Mouse (Mus musculus): ENCODE measurements around the gene Wnt16. TPM values are rescaled to one million over a fixed set of nuclear protein-coding genes. Genes with fewer than 3 reads are reported as not detected.
"Not testable (repeated sequence)": the region's sequence is repeated elsewhere in the genome, so short reads cannot be mapped to it uniquely, and the experiment has no call there.

Wnt16 gene
- polyA plus RNA-seq (2011; ENCODE audit: insufficient read depth, insufficient read length, low replicate concordance, missing spikeins), result not detected in 2 replicates

GRCm38 (mm10) chr6:22288004-22288736 is at the start of gene Wnt16:
Gene Wnt16 (plus strand): TSS chr6:22288227.
- TF ChIP-seq CTCF (IDR thresholded peaks at IDR 0.05; ENCODE audit: control insufficient read depth, insufficient read depth, low read length), result no peak
- TF ChIP-seq POLR2A (IDR thresholded peaks at IDR 0.05; ENCODE audit: borderline replicate concordance, control insufficient read depth, low read depth, low read length), result no peak
- Histone ChIP-seq H3K4me3 (replicated peaks; ENCODE audit: control insufficient read depth, low read depth, low read length) (no peak within 1 kb of the TSS), H3K27ac (ENCODE audit: control insufficient read depth, insufficient read depth, low read depth, low read length, poor library complexity) (no peak within 1 kb of the TSS), H3K4me1 (ENCODE audit: control insufficient read depth, insufficient read depth, low read length) (no peaks in the 10 kb centered on the region)
- 12% methylated on average over 20 of the region's 20 CpGs for WGBS

- WGBS, result 78% methylated on average over 8 of the region's 8 CpGs
- TF ChIP-seq POLR2A (IDR thresholded peaks at IDR 0.05; ENCODE audit: borderline replicate concordance, control insufficient read depth, low read depth, low read length) (no peak), CTCF (IDR thresholded peaks at IDR 0.05; ENCODE audit: control insufficient read depth, insufficient read depth, low read length) (no peak)
Measured at GRCm38 (mm10) chr6:22243321-22243720, 44.7 kb upstream of the Wnt16 start.

GRCm38 (mm10) chr6:22246696-22247095 is 41.3 kb upstream of the Wnt16 start:
- Histone ChIP-seq H3K4me3 (replicated peaks; ENCODE audit: control insufficient read depth, low read depth, low read length) (no peak overlapping the region), H3K27ac (ENCODE audit: control insufficient read depth, insufficient read depth, low read depth, low read length, poor library complexity) (no peak overlapping the region), H3K4me1 (ENCODE audit: control insufficient read depth, insufficient read depth, low read length) (no peaks in the 10 kb centered on the region)
- TF ChIP-seq CTCF (IDR thresholded peaks at IDR 0.05; ENCODE audit: control insufficient read depth, insufficient read depth, low read length), result no peak
- WGBS, result 90% methylated on average over 2 of the region's 2 CpGs

More at GRCm38 (mm10) chr6:22243321-22243720, 44.7 kb upstream of the Wnt16 start:
- Histone ChIP-seq H3K4me3 (replicated peaks; ENCODE audit: control insufficient read depth, low read depth, low read length) (no peak overlapping the region), H3K27ac (ENCODE audit: control insufficient read depth, insufficient read depth, low read depth, low read length, poor library complexity) (no peak overlapping the region), H3K4me1 (ENCODE audit: control insufficient read depth, insufficient read depth, low read length) (no peaks in the 10 kb centered on the region)

- 74% methylated on average over 4 of the region's 4 CpGs for whole genome bisulfite sequencing
- H3K27ac ChIP-seq (ENCODE audit: control insufficient read depth, insufficient read depth, low read depth, low read length, poor library complexity), result no peak overlapping the region
- TF ChIP-seq POLR2A (IDR thresholded peaks at IDR 0.05; ENCODE audit: borderline replicate concordance, control insufficient read depth, low read depth, low read length), result no peak
- TF ChIP-seq CTCF (IDR thresholded peaks at IDR 0.05; ENCODE audit: control insufficient read depth, insufficient read depth, low read length), result no peak
- no peaks in the 10 kb centered on the region for H3K4me1 ChIP-seq (ENCODE audit: control insufficient read depth, insufficient read depth, low read length)
- H3K4me3 ChIP-seq (replicated peaks; ENCODE audit: control insufficient read depth, low read depth, low read length), result no peak overlapping the region
Measured at GRCm38 (mm10) chr6:22258784-22259183, 29.2 kb upstream of the Wnt16 start.

GRCm38 (mm10) chr6:22262519-22262918 is 25.5 kb upstream of the Wnt16 start:
- TF ChIP-seq POLR2A (IDR thresholded peaks at IDR 0.05; ENCODE audit: borderline replicate concordance, control insufficient read depth, low read depth, low read length), result no peak
- no peak for TF ChIP-seq CTCF (IDR thresholded peaks at IDR 0.05; ENCODE audit: control insufficient read depth, insufficient read depth, low read length)
- Histone ChIP-seq H3K4me1 (ENCODE audit: control insufficient read depth, insufficient read depth, low read length) (no peaks in the 10 kb centered on the region), H3K27ac (ENCODE audit: control insufficient read depth, insufficient read depth, low read depth, low read length, poor library complexity) (no peak overlapping the region), H3K4me3 (replicated peaks; ENCODE audit: control insufficient read depth, low read depth, low read length) (no peak overlapping the region)
- WGBS, result 76% methylated on average over 4 of the region's 4 CpGs

- WGBS, result 85% methylated on average over 8 of the region's 8 CpGs
- not testable (repeated sequence) for H3K27ac ChIP-seq (ENCODE audit: control insufficient read depth, insufficient read depth, low read depth, low read length, poor library complexity); H3K4me1 ChIP-seq (ENCODE audit: control insufficient read depth, insufficient read depth, low read length); H3K4me3 ChIP-seq (replicated peaks; ENCODE audit: control insufficient read depth, low read depth, low read length)
Measured at GRCm38 (mm10) chr6:22264094-22264493, 23.9 kb upstream of the Wnt16 start.

GRCm38 (mm10) chr6:22266018-22266417 is 22.0 kb upstream of the Wnt16 start:
- Histone ChIP-seq H3K27ac (ENCODE audit: control insufficient read depth, insufficient read depth, low read depth, low read length, poor library complexity) (no peak overlapping the region), H3K4me3 (replicated peaks; ENCODE audit: control insufficient read depth, low read depth, low read length) (no peak overlapping the region), H3K4me1 (ENCODE audit: control insufficient read depth, insufficient read depth, low read length) (no peaks in the 10 kb centered on the region)
- no peak for TF ChIP-seq CTCF (IDR thresholded peaks at IDR 0.05; ENCODE audit: control insufficient read depth, insufficient read depth, low read length)
- 71% methylated on average over 4 of the region's 4 CpGs for WGBS

- TF ChIP-seq POLR2A (IDR thresholded peaks at IDR 0.05; ENCODE audit: borderline replicate concordance, control insufficient read depth, low read depth, low read length), result no peak
- no peak for TF ChIP-seq CTCF (IDR thresholded peaks at IDR 0.05; ENCODE audit: control insufficient read depth, insufficient read depth, low read length)
- H3K4me1 ChIP-seq (ENCODE audit: control insufficient read depth, insufficient read depth, low read length), result no peaks in the 10 kb centered on the region
- 67% methylated on average over 5 of the region's 5 CpGs for WGBS
- no peak overlapping the region for H3K4me3 ChIP-seq (replicated peaks; ENCODE audit: control insufficient read depth, low read depth, low read length)
- H3K27ac ChIP-seq (ENCODE audit: control insufficient read depth, insufficient read depth, low read depth, low read length, poor library complexity), result no peak overlapping the region
Measured at GRCm38 (mm10) chr6:22267807-22268667, 20.0 kb upstream of the Wnt16 start.
